Mouse (Mus musculus): Measurements from ENCODE around the gene Plpp4.

The Plpp4 gene

GRCm38 (mm10) chr7:129256621-129257373 lies at the start of gene Plpp4:
Gene Plpp4 (plus strand): TSS chr7:129257031.
- DNase-seq: no peak

- no peak for DNase-seq
Measured at GRCm38 (mm10) chr7:129215926-129216543, 40.8 kb upstream of the Plpp4 start.

GRCm38 (mm10) chr7:129216547-129217195 lies 40.2 kb upstream of the Plpp4 start:
- DNase-seq: no peak

GRCm38 (mm10) chr7:129220948-129221347 lies 35.9 kb upstream of the Plpp4 start:
- DNase-seq: no peak

- DNase-seq: no peak
Measured at GRCm38 (mm10) chr7:129221649-129222048, 35.2 kb upstream of the Plpp4 start.

- DNase-seq: peak in 1 of 2 experiments; percentile 10
Measured at GRCm38 (mm10) chr7:129235410-129235809, 21.4 kb upstream of the Plpp4 start.

- DNase-seq: no peak
Measured at GRCm38 (mm10) chr7:129235995-129236394, 20.8 kb upstream of the Plpp4 start.

GRCm38 (mm10) chr7:129250981-129251380 lies 5.8 kb upstream of the Plpp4 start:
- no peak for DNase-seq

- no peak for DNase-seq
Measured at GRCm38 (mm10) chr7:129253406-129253805, 3.4 kb upstream of the Plpp4 start.

GRCm38 (mm10) chr7:129254126-129254525 lies 2.7 kb upstream of the Plpp4 start:
- no peak for DNase-seq

- no peak for DNase-seq
Measured at GRCm38 (mm10) chr7:129255406-129255805, 1.4 kb upstream of the Plpp4 start.

- no peak for DNase-seq
Measured at GRCm38 (mm10) chr7:129257374-129258018, 665 bp downstream of the Plpp4 start.

- no peak for DNase-seq
Measured at GRCm38 (mm10) chr7:129258331-129258730, 1.5 kb downstream of the Plpp4 start.

- no peak for DNase-seq
Measured at GRCm38 (mm10) chr7:129259195-129259594, 2.4 kb downstream of the Plpp4 start.

GRCm38 (mm10) chr7:129273867-129274266 lies 17.0 kb downstream of the Plpp4 start:
- no peak for DNase-seq

- no peak for DNase-seq
Measured at GRCm38 (mm10) chr7:129274726-129275125, 17.9 kb downstream of the Plpp4 start.

- no peak for DNase-seq
Measured at GRCm38 (mm10) chr7:129277751-129278150, 20.9 kb downstream of the Plpp4 start.

GRCm38 (mm10) chr7:129278801-129279200 lies 22.0 kb downstream of the Plpp4 start:
- no peak for DNase-seq

GRCm38 (mm10) chr7:129279261-129279660 lies 22.4 kb downstream of the Plpp4 start:
- DNase-seq: no peak

GRCm38 (mm10) chr7:129281966-129282365 lies 25.1 kb downstream of the Plpp4 start:
- no peak for DNase-seq

- no peak for DNase-seq
Measured at GRCm38 (mm10) chr7:129285186-129285868, 28.5 kb downstream of the Plpp4 start.

- no peak for DNase-seq
Measured at GRCm38 (mm10) chr7:129293211-129293610, 36.4 kb downstream of the Plpp4 start.

GRCm38 (mm10) chr7:129301622-129302021 lies 44.8 kb downstream of the Plpp4 start:
- no peak for DNase-seq
